Mouse (Mus musculus): Measurements from ENCODE around the gene Tfr2.

GRCm38 (mm10) chr5:137549840-137550239 is 19.8 kb upstream of the Tfr2 start:
- no peak for TF ChIP-seq GATA1 (IDR thresholded peaks at IDR 0.05; ENCODE audit: low read depth, low read length)
- no peak for TF ChIP-seq USF1 (IDR thresholded peaks at IDR 0.05; ENCODE audit: low read depth, low read length)
- no peak for TF ChIP-seq POLR2A (IDR thresholded peaks at IDR 0.05; ENCODE audit: control insufficient read depth in 1 of 2, insufficient read depth in 1 of 2, low read depth in 1 of 2, low read length in 2 of 2, poor library complexity in 1 of 2)
- no peak for TF ChIP-seq CTCF (IDR thresholded peaks at IDR 0.05 in 2 of 3, conservative IDR thresholded peaks at IDR 0.05 in 1 of 3; ENCODE audit: control insufficient read depth in 1 of 3, insufficient read depth in 1 of 3, low read depth in 2 of 3, low read length in 3 of 3, poor library complexity in 1 of 3, severe bottlenecking in 1 of 3)
- no peak for TF ChIP-seq CHD2 (IDR thresholded peaks at IDR 0.05; ENCODE audit: low read length)
- no peak for TF ChIP-seq MAZ (IDR thresholded peaks at IDR 0.05; ENCODE audit: low read depth, low read length)
- no peak for TF ChIP-seq EP300 (IDR thresholded peaks at IDR 0.05; ENCODE audit: low read depth in 1 of 2, low read length in 2 of 2)
- no peak for TF ChIP-seq MYC (IDR thresholded peaks at IDR 0.05; ENCODE audit: low read depth, low read length)
- no peak for TF ChIP-seq JUND (IDR thresholded peaks at IDR 0.05; ENCODE audit: low read depth, low read length)
- no peak for TF ChIP-seq POLR2AphosphoS2 (IDR thresholded peaks at IDR 0.05; ENCODE audit: low read length)
- no peak for TF ChIP-seq MEF2A (IDR thresholded peaks at IDR 0.05; ENCODE audit: extremely low read depth, insufficient replicate concordance, low read depth, low read length, poor library complexity, severe bottlenecking)
- no peak for TF ChIP-seq RAD21 (IDR thresholded peaks at IDR 0.05; ENCODE audit: low read depth, low read length)

Measured in MEL (cell line).